Mouse (Mus musculus) spleen, adult 2 months (tissue): Measurements from ENCODE around the gene Vangl1. TPM values are rescaled to one million over a fixed set of nuclear protein-coding genes. Genes with fewer than 3 reads are reported as not detected.

Experiments
- DNase-seq, 2 experiments: peaks; one replicate each; pipeline versions ENCODE4 v3.0.0 to v3.0.0-alpha.2; 2012 to 2021; ENCODE audit warnings: low spot score in 2 of 2, low read depth in 1 of 2
- H3K27ac ChIP-seq: fragments of 200-500 bp; 2 replicates; pipeline ENCODE4 v1.5.1; 2012; ENCODE audit warnings: low read length, inconsistent platforms; ENCODE audit not compliant: insufficient read depth
- H3K27me3 ChIP-seq: fragments of 200-500 bp; 2 replicates; pipeline ENCODE4 v1.6.1; 2012; ENCODE audit warnings: mild to moderate bottlenecking, moderate library complexity, low read length, inconsistent platforms; ENCODE audit not compliant: control insufficient read depth, insufficient read depth
- H3K36me3 ChIP-seq: fragments of 200-500 bp; 2 replicates; pipeline ENCODE4 v1.6.1; 2012; ENCODE audit warnings: mild to moderate bottlenecking, low read length, inconsistent platforms; ENCODE audit not compliant: control insufficient read depth, insufficient read depth
- H3K4me1 ChIP-seq: fragments of 200-500 bp; 2 replicates; pipeline ENCODE4 v1.6.1; 2011; ENCODE audit warnings: inconsistent platforms; ENCODE audit not compliant: control insufficient read depth, insufficient read depth, insufficient read length
- H3K4me3 ChIP-seq: fragments of 200-500 bp; 2 replicates; pipeline ENCODE4 v1.5.1; 2011; ENCODE audit warnings: mild to moderate bottlenecking, inconsistent platforms; ENCODE audit not compliant: insufficient read depth, insufficient read length; ENCODE audit errors: extremely low read depth
- CTCF ChIP-seq: fragments of 200-500 bp; IDR thresholded peaks from 2 replicates; pipeline ENCODE4 v1.5.1; 2011; ENCODE audit warnings: mild to moderate bottlenecking, inconsistent platforms; ENCODE audit not compliant: insufficient read depth, insufficient read length, insufficient replicate concordance; ENCODE audit errors: extremely low read depth
- POLR2A ChIP-seq: fragments of 200-500 bp; IDR thresholded peaks from 2 replicates; pipeline ENCODE4 v1.6.1; 2011; ENCODE audit warnings: low read depth, low read length, inconsistent platforms
- WGBS: fragments of 180-500 bp; shearing (Covaris S2); methylation state at CpG from one replicate; pipeline ENCODE4 v1.1.7; 2018; 5-methylcytosine and 5-hydroxymethylcytosine counted together
- polyA plus RNA-seq: library from polyadenylated mRNA; depleted of rRNA; stranded (reverse); fragments of >200 nt; gene quantifications from 2 replicates; pipeline ENCODE4 v1.2.3, GENCODE M21; 2012; rRNA removed

The Vangl1 gene
- polyA plus RNA-seq, 1 experiment = 18.2 TPM

- Histone ChIP-seq H3K36me3 (no peaks in the 10 kb centered on the region), H3K27me3 (no peaks in the 10 kb centered on the region), H3K27ac (no peak overlapping the region), H3K4me1 (no peaks in the 10 kb centered on the region), H3K4me3 (no peak overlapping the region)
- 72% methylated on average over 9 of the region's 9 CpGs for WGBS
- TF ChIP-seq POLR2A (no peak), CTCF (no peak)
- DNase-seq = no peak
Measured at GRCm38 (mm10) chr3:102103811-102104565, 100.5 kb downstream of the Vangl1 start.

Other genes with a start within 250 kb of the Vangl1 start
- gene Nhlh2, start 194.6 kb downstream of the Vangl1 start, polyA plus RNA-seq = not detected in 2 replicates
- 0.21 and 0.45 TPM in 2 replicates for gene Casq2, start 118.3 kb downstream of the Vangl1 start, polyA plus RNA-seq